9 mouse cellular contexts compared by ENCODE assay signal in genomic region chr6:11727370-11727769, GRCm38 (mm10).
DNase-seq lines count a peak whose midpoint lies in the region; ATAC-seq and TF ChIP-seq lines count a peak whose summit lies in the region.
"Had no signal": no experiment of that assay in that cellular context is flagged by ENCODE, and none has a peak within 500 bp of the region (broad histone marks: within the 10 kb centered on the region; RNA-seq: fewer than 3 reads in every experiment).

No protein-coding gene starts in this region.

- WGBS in kidney, postnatal 0 days, result 41% methylated on average over 5 of the region's 5 CpGs
- 30% methylated on average over 5 of the region's 5 CpGs for WGBS in midbrain, postnatal 0 days

- DNase-seq in kidney, postnatal 0 days (ENCODE audit: low spot score), result peak; percentile 73
- no peak for DNase-seq in kidney, adult 18-20 months
- peak; percentile 80 for DNase-seq in c-Kit-positive CD71-positive TER-119-negative erythroid progenitor cells, embryonic 14.5 days (ENCODE audit: low read depth)
- peak; percentile 42 to 52 for DNase-seq in kidney, postnatal 4 days
- DNase-seq in midbrain, postnatal 0 days (ENCODE audit: low spot score), result peak; percentile 26
- DNase-seq in thymus, postnatal 0 days (ENCODE audit: low spot score), result no peak
- no peak for DNase-seq in left cerebral cortex, adult 2 months (ENCODE audit: extremely low spot score in 1 of 2, low spot score in 2 of 2)
- no peak for DNase-seq in layer of hippocampus, adult 9-11 months

- no peaks in the 10 kb centered on the region for H3K36me3 ChIP-seq in kidney, postnatal 0 days (ENCODE audit: insufficient read depth, low read length)
- no peaks in the 10 kb centered on the region for H3K36me3 ChIP-seq in midbrain, postnatal 0 days (ENCODE audit: insufficient read depth, low read length)
- H3K36me3 ChIP-seq: heart, embryonic 15.5 days had no signal

- no peak overlapping the region for H3K4me3 ChIP-seq in kidney, postnatal 0 days (replicated peaks; ENCODE audit: low read depth, low read length)
- H3K4me3 ChIP-seq in midbrain, postnatal 0 days (ENCODE audit: low read depth, low read length), result no peak overlapping the region
- no peak overlapping the region for H3K4me3 ChIP-seq in left cerebral cortex, adult 2 months
- H3K4me3 ChIP-seq: heart, embryonic 15.5 days had no signal

- no peak overlapping the region for H3K4me2 ChIP-seq in kidney, postnatal 0 days (ENCODE audit: low read length)
- no peak overlapping the region for H3K4me2 ChIP-seq in midbrain, postnatal 0 days (ENCODE audit: low read depth, low read length, poor library complexity, severe bottlenecking)
- H3K4me2 ChIP-seq: heart, embryonic 15.5 days had no signal

- intact Hi-C loops in left cerebral cortex, adult 2 months (cut with DNase I), result no loop called here

- no peaks in the 10 kb centered on the region for H3K27me3 ChIP-seq in kidney, postnatal 0 days (ENCODE audit: insufficient read depth, low read length)
- H3K27me3 ChIP-seq in midbrain, postnatal 0 days (ENCODE audit: insufficient read depth, low read length), result no peaks in the 10 kb centered on the region
- H3K27me3 ChIP-seq: heart, embryonic 15.5 days had no signal

- H3K27ac ChIP-seq in kidney, postnatal 0 days, result no peak overlapping the region
- peak overlapping the region; percentile 18; the same call in 1 of the 2 replicates for H3K27ac ChIP-seq in midbrain, postnatal 0 days (ENCODE audit: low read depth, low read length)
- no peak overlapping the region for H3K27ac ChIP-seq in left cerebral cortex, adult 2 months
- H3K27ac ChIP-seq: heart, embryonic 15.5 days had no signal

- H3K9ac ChIP-seq in kidney, postnatal 0 days (ENCODE audit: low read depth, low read length), result no peak overlapping the region
- H3K9ac ChIP-seq in midbrain, postnatal 0 days (replicated peaks; ENCODE audit: low read length, poor library complexity, severe bottlenecking), result no peak overlapping the region
- H3K9ac ChIP-seq: heart, embryonic 15.5 days had no signal

- no peak for ATAC-seq in kidney, postnatal 0 days (replicated peaks; ENCODE audit: low FRiP score, low read depth)
- ATAC-seq in midbrain, postnatal 0 days (ENCODE audit: low FRiP score), result peak; percentile 66

- H3K9me3 ChIP-seq in kidney, postnatal 0 days (replicated peaks; ENCODE audit: low read length), result no peaks in the 10 kb centered on the region
- H3K9me3 ChIP-seq in midbrain, postnatal 0 days (ENCODE audit: low read length), result no peaks in the 10 kb centered on the region
- H3K9me3 ChIP-seq: heart, embryonic 15.5 days had no signal

- no peaks in the 10 kb centered on the region for H3K4me1 ChIP-seq in kidney, postnatal 0 days (replicated peaks; ENCODE audit: insufficient read depth, low read length)
- H3K4me1 ChIP-seq in midbrain, postnatal 0 days (ENCODE audit: insufficient read depth, low read length), result no peaks in the 10 kb centered on the region
- H3K4me1 ChIP-seq: heart, embryonic 15.5 days had no signal

- no peak for TF ChIP-seq CTCF in kidney, postnatal 0 days (IDR thresholded peaks at IDR 0.05; ENCODE audit: low read depth)
- no peak for TF ChIP-seq CTCF in midbrain, postnatal 0 days (IDR thresholded peaks at IDR 0.05)
- TF ChIP-seq CTCF in left cerebral cortex, adult 2 months (IDR thresholded peaks at IDR 0.05), result no peak

Comparison
In these comparisons a context has a peak if more than half of its experiments do, and no peak if none do; other contexts are left out.
1. DNase-seq: peak in kidney, postnatal 0 days (single experiment), c-Kit-positive CD71-positive TER-119-negative erythroid progenitor cells, embryonic 14.5 days (single experiment), kidney, postnatal 4 days (2 of 2) and midbrain, postnatal 0 days (single experiment); none in kidney, adult 18-20 months (single experiment), thymus, postnatal 0 days (single experiment), left cerebral cortex, adult 2 months (0 of 2) and layer of hippocampus, adult 9-11 months (single experiment).